Mouse (Mus musculus) lung, embryonic 15.5 days (tissue): Measurements from ENCODE around the gene Sez6l. TPM values are rescaled to one million over a fixed set of nuclear protein-coding genes. Genes with fewer than 3 reads are reported as not detected.

ENCODE experiments used
- ATAC-seq: fragments of 200-750 bp; cut with Nextera tagmentation; 2 replicates; pipeline ENCODE4 v1.8.0; 2017; ENCODE audit warnings: moderate number of reproducible peaks, borderline replicate concordance; ENCODE audit not compliant: low FRiP score, low TSS enrichment; ENCODE audit errors: extremely low read depth
- H3K27ac ChIP-seq: fragments of 300-500 bp; sonication (generic); 2 replicates; pipeline ENCODE4 v1.5.1; 2015; ENCODE audit warnings: moderate library complexity, mild to moderate bottlenecking, inconsistent platforms
- H3K27me3 ChIP-seq: fragments of 300-500 bp; sonication (generic); 2 replicates; pipeline ENCODE4 v1.6.1; 2015; ENCODE audit warnings: inconsistent platforms
- H3K36me3 ChIP-seq: fragments of 300-500 bp; sonication (generic); 2 replicates; pipeline ENCODE4 v1.6.1; 2015; ENCODE audit warnings: inconsistent platforms
- H3K4me1 ChIP-seq: fragments of 300-500 bp; sonication (generic); 2 replicates; pipeline ENCODE4 v1.6.1; 2015; ENCODE audit warnings: inconsistent platforms
- H3K4me2 ChIP-seq: fragments of 300-500 bp; sonication (generic); 2 replicates; pipeline ENCODE4 v1.6.1; 2015; ENCODE audit warnings: inconsistent platforms, mild to moderate bottlenecking, moderate library complexity
- H3K4me3 ChIP-seq: fragments of 300-500 bp; sonication (generic); 2 replicates; pipeline ENCODE4 v1.5.1; 2015; ENCODE audit warnings: mild to moderate bottlenecking, inconsistent platforms
- H3K9ac ChIP-seq: fragments of 300-500 bp; sonication (generic); 2 replicates; pipeline ENCODE4 v1.6.1; 2015; ENCODE audit warnings: inconsistent platforms
- H3K9me3 ChIP-seq: fragments of 300-500 bp; sonication (generic); 2 replicates; pipeline ENCODE4 v1.6.1; 2016; ENCODE audit warnings: inconsistent platforms
- whole genome bisulfite sequencing: fragments of 180-500 bp; shearing (Covaris S2); methylation state at CpG from one replicate; pipeline ENCODE4 v1.1.7; 2015; 5-methylcytosine and 5-hydroxymethylcytosine counted together
- polyA plus RNA-seq: library from polyadenylated mRNA; unstranded; fragments of >200 nt; fragmentation: Nextera tagmentation; extraction: Ambion mirVana; gene quantifications from 2 replicates; pipeline ENCODE4 v1.2.1, GENCODE M21; 2015

The Sez6l gene
- polyA plus RNA-seq, 1 experiment from 2014 or later: 0.37 TPM

DNA sequence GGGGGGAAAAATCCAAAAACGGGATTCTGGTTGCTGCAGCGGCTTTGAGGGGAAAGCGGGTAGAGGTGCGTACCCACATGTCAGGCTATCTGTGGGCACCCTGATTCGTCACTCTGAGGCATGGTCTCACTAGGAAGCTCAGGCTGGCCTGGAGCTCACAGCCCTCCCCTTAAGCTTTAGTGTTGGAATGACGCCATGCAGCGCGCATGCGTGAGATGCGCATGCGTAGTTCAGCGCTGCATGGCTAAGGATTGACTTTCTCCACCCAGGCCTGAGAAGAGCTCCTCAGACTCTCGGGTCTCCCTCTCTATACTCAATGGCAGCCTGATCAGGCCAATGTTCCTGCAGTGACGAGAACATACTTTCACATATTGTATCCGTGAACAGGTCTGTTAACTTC lies 24.2 kb downstream of the Sez6l start:
- Histone ChIP-seq H3K4me3 (no peak overlapping the region), H3K9ac (no peak overlapping the region), H3K9me3 (no peaks in the 10 kb centered on the region), H3K4me1 (peaks cover 25% of the 10 kb centered on the region), H3K27ac (no peak overlapping the region), H3K27me3 (no peaks in the 10 kb centered on the region), H3K4me2 (no peak overlapping the region), H3K36me3 (no peaks in the 10 kb centered on the region)
- WGBS: 82% methylated on average over 15 of the region's 15 CpGs
- ATAC-seq: no peak

DNA sequence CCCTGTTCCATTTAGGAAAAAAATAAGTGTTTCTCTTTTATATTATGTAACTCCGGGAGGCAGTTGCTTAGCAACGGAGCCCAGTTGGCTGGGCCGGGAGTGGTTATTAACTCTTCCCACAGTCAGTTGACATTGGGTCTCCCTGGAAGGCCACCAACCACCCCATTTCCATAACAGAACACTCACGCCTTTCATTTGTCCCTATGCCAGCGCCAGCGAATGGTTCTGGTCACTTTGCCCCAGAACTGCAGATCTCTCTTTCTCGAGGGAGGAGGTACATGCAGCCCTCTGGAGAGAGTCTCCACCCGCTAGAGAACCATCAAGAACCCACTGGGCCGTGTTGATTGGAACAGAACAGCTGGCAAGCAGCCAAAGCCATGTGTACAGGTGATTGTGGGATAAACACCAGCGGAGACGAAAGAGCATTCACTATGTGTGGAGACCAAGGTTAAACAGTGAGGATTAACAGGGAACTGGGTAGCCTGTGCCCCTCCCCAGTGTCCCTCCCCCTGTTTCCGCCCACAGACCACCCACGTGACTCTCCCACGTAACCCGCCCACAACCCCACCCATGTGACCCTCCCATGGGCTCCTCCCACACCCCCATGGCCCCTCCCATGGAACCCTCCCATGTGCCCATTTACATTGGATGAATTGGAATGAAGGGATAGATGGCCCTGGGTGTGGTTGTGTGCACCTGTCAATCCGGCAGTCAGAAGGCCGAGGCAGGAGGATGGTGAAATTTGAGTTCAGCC lies 24.8 kb downstream of the Sez6l start:
- no peak overlapping the region for H3K9ac ChIP-seq
- H3K4me1 ChIP-seq: peaks cover 25% of the 10 kb centered on the region
- ATAC-seq: no peak
- no peak overlapping the region for H3K27ac ChIP-seq
- no peak overlapping the region for H3K4me3 ChIP-seq
- 46% methylated on average over 17 of the region's 17 CpGs for WGBS
- no peaks in the 10 kb centered on the region for H3K36me3 ChIP-seq
- H3K9me3 ChIP-seq: no peaks in the 10 kb centered on the region
- H3K4me2 ChIP-seq: no peak overlapping the region
- H3K27me3 ChIP-seq: no peaks in the 10 kb centered on the region

DNA sequence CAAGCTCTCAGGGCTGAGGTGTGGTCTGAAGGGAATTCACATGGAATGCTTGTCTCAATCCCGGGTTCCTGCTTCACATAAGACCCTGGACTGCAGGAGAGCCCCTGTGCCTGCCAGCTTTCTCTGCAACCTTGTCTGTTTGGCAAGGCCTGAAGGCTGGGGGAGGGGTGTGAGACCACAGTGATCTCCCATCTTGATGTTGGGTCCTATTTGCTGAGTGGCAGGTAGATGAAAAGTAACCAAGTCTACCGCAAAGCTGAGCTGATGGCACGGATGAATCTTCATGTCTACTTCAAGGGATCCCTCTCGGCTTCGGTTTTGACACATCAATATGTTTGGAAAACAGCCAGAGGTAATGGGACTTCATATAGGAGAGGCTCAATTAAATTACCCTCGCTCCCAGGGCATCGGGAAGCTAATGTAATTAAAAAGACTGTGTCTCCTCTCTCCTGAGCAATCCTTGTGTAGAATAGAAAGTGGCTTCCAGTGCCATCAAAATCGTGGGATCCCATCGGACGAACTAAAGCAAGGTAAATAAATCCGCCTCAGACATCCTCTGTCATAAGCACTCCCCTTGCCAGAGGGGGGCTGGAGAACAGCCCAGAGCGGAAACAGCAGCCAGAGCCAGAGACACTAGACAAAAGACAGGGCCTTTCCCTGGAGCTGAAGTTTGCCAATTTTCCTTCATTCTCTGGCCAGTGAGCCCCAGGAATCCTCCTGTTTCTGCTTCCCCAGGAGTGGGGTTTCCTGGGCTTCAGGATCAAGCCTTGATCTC lies 28.0 kb downstream of the Sez6l start:
- Histone ChIP-seq H3K9ac (no peak overlapping the region), H3K36me3 (no peaks in the 10 kb centered on the region), H3K4me3 (no peak overlapping the region), H3K9me3 (no peaks in the 10 kb centered on the region), H3K4me2 (no peak overlapping the region), H3K27me3 (no peaks in the 10 kb centered on the region), H3K27ac (peak overlapping the region; percentile 27; the same call in 1 of the 2 replicates), H3K4me1 (peaks cover 25% of the 10 kb centered on the region)
- peak; percentile 41; the same call in 1 of the 2 replicates for ATAC-seq
- 31% methylated on average over 12 of the region's 12 CpGs for WGBS

DNA sequence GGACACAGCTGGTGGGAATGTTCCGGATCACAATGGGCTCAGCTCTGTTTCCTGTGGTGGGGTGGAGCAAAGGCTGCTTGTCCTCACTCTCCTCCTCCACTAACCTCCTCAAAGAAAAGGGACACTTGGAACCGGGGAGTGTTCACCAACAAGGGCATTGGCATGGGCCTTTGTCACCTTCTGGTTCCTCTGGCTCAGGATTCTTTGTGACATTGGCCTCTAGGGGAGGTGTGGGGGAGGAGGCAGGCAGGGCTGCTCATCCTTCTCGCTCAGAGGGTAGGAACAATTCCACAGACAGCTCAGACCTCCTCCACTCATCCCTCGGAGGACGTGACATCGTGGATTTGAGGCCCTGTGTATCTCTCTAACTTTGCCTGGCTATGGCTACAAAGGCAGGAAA lies 30.2 kb downstream of the Sez6l start:
- H3K4me2 ChIP-seq: no peak overlapping the region
- no peaks in the 10 kb centered on the region for H3K36me3 ChIP-seq
- no peaks in the 10 kb centered on the region for H3K9me3 ChIP-seq
- H3K27me3 ChIP-seq: peaks cover 6% of the 10 kb centered on the region; the same call in 1 of the 2 replicates
- H3K4me3 ChIP-seq: no peak overlapping the region
- no peak for ATAC-seq
- no peak overlapping the region for H3K9ac ChIP-seq
- 55% methylated on average over 6 of the region's 6 CpGs for WGBS
- H3K27ac ChIP-seq: no peak overlapping the region
- peaks cover 21% of the 10 kb centered on the region for H3K4me1 ChIP-seq

DNA sequence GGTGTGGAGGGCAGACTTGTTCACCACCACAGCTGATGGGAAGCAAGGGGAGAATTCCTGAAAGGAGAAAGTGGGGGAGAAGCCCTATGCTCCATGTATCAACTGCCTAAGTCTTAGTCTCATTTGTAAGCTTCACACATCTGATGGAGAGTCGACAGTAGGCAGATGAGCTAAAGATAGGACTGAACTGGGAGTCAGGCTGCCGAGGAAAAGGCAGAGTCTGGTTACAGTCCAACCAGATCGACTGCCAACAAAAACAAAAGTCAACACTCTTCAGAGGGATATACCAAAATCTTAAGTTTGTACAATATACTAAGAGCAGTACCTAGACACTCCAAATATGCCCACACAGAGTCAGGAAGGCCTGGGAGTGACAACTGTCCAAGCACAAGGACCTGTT lies 38.7 kb downstream of the Sez6l start:
- no peak overlapping the region for H3K4me2 ChIP-seq
- WGBS: 32% methylated on average over 3 of the region's 3 CpGs
- peaks cover 6% of the 10 kb centered on the region; the same call in 1 of the 2 replicates for H3K27me3 ChIP-seq

DNA sequence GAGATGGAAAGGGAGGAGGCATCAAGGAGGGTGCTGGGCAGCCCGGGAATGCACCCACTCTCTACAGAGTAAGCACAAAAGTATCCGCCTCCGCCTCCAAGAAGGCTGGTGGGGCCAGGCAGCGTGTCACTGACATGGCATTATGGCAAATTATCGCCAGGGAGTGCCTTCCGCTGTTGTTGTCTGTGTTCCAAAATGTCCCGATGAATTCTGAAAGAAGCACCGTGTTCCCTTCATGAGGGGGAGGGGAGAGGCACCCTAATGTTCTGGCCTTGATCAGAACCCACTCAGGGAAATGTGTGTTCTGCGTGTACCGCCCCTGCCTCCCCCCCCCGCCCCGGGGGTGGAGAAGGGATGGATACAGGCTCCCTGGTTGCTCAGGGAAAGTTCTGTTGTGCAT lies 41.1 kb downstream of the Sez6l start:
- Histone ChIP-seq H3K4me3 (no peak overlapping the region), H3K27me3 (no peaks in the 10 kb centered on the region; the same call in 1 of the 2 replicates), H3K4me1 (no peaks in the 10 kb centered on the region), H3K4me2 (no peak overlapping the region), H3K27ac (no peak overlapping the region), H3K9me3 (0 out of 2 replicates have a peak, but pooled peaks cover 3% of the 10 kb centered on the region), H3K36me3 (no peaks in the 10 kb centered on the region), H3K9ac (no peak overlapping the region)
- ATAC-seq: no peak
- 66% methylated on average over 12 of the region's 12 CpGs for WGBS

More for the DNA sequence above, 38.7 kb downstream of the Sez6l start:
- ATAC-seq: no peak
- no peak overlapping the region for H3K27ac ChIP-seq
- H3K9ac ChIP-seq: no peak overlapping the region
- no peaks in the 10 kb centered on the region for H3K9me3 ChIP-seq
- no peaks in the 10 kb centered on the region for H3K4me1 ChIP-seq
- H3K36me3 ChIP-seq: no peaks in the 10 kb centered on the region
- H3K4me3 ChIP-seq: no peak overlapping the region

DNA sequence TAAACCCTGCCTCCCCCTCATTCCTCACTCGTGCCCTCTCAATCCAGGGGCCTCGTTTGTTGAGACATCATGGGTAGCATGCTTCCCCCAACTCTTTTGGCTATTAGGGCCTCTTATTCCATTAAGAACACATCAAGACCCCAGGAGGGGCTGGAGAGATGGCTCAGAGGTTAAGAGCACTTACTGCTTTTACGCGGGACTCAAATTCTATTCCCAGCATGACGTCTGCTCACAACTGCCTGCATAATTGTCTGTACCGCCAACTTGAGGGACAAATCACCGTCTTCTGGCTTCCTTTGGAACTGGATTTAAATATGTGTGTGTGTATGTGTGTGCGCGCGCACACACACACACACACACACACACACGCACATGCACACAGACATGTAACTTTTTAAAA lies 42.8 kb downstream of the Sez6l start:
- H3K9ac ChIP-seq: no peak overlapping the region
- no peak overlapping the region for H3K27ac ChIP-seq
- H3K4me1 ChIP-seq: no peaks in the 10 kb centered on the region
- no peak overlapping the region for H3K4me2 ChIP-seq
- H3K27me3 ChIP-seq: no peaks in the 10 kb centered on the region; the same call in 1 of the 2 replicates
- no peaks in the 10 kb centered on the region for H3K36me3 ChIP-seq
- H3K4me3 ChIP-seq: no peak overlapping the region
- ATAC-seq: no peak
- 0 out of 2 replicates have a peak, but pooled peaks cover 3% of the 10 kb centered on the region for H3K9me3 ChIP-seq
- WGBS: 48% methylated on average over 11 of the region's 11 CpGs

DNA sequence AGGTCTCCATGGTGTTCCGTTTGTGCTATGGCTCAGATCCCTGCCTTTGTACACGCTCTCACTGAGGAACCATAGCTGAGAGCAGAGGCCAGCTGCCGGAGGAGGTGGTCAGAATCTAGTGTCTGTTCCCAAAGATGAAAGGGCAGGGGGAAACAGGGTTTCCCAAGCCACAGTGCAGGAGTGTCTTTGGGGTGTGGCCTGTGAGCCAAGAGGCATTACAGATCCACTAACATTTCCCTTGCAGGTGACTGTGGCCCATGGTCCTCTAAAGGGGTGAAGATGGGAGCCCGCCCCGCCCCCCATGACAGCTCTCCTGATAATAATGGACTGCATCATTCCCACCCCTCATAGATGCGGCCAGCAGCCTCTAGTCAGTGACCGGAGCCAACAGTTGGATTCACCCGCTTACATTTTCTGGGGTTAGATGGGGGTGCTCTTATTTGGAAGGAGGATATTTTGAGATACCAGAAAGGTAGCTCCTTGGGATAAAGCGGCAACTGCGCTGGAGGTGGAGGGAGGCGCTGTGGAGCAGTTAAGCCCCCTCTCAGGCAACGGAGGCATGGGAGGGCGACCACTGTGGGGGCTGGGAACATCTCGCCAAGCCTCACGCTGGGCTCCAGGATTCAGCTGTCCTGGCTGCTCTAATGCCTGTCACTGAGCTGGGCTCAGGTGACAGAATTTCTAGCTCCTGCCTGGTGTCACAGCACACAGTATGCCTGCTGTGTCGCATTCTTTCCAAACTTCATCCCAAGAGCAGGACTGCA lies 43.5 kb downstream of the Sez6l start:
- Histone ChIP-seq H3K4me3 (no peak overlapping the region), H3K9ac (no peak overlapping the region), H3K9me3 (0 out of 2 replicates have a peak, but pooled peaks cover 3% of the 10 kb centered on the region), H3K36me3 (no peaks in the 10 kb centered on the region), H3K27ac (no peak overlapping the region), H3K27me3 (no peaks in the 10 kb centered on the region; the same call in 1 of the 2 replicates), H3K4me2 (no peak overlapping the region), H3K4me1 (no peaks in the 10 kb centered on the region)
- no peak for ATAC-seq
- WGBS: 44% methylated on average over 16 of the region's 16 CpGs

DNA sequence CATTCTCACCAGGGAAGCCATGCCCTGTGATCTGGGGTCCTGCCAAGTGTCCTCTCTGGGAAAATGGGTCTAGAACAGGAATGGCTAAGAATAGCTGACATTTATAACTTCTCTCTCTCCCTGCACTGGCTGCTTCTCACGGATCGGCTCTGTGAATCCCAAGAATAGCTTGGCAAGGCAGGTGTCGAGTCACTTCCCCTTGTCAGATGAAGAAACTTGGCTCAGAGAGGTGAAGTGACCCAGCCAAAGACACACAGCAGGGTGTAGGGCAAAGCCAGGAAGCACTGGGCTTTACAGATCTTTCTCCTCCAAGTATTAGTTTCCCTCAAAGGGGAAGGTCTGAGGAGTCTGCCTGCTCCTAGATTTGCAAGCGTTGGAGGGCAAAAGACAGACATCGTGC lies 44.1 kb downstream of the Sez6l start:
- H3K27me3 ChIP-seq: no peaks in the 10 kb centered on the region; the same call in 1 of the 2 replicates

DNA sequence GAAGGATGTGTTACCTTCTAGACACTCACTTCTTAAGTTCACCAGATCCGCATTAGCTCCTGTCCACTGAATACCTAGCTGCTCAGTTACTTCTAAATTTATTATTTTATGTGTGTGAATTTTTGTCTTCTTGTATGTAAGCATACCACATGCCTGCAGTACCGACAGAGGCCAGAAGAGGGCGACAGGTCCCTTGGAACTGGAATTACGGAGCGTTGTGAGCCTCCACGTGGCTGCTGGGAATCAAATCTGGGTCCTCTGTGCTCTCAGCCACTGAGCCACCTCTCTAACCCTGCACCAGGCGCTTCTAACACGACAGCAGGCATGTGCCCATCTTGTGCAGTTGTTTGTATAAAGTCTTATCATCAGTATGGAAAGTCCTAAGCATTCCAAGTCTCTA lies 44.8 kb downstream of the Sez6l start:
- H3K27me3 ChIP-seq: no peaks in the 10 kb centered on the region; the same call in 1 of the 2 replicates
- no peak overlapping the region for H3K9ac ChIP-seq
- H3K4me3 ChIP-seq: no peak overlapping the region
- H3K27ac ChIP-seq: no peak overlapping the region
- 66% methylated on average over 8 of the region's 8 CpGs for WGBS
- 0 out of 2 replicates have a peak, but pooled peaks cover 3% of the 10 kb centered on the region for H3K9me3 ChIP-seq
- ATAC-seq: no peak
- no peak overlapping the region for H3K4me2 ChIP-seq
- no peaks in the 10 kb centered on the region for H3K4me1 ChIP-seq
- no peaks in the 10 kb centered on the region for H3K36me3 ChIP-seq

More for the DNA sequence above, 44.1 kb downstream of the Sez6l start:
- no peak overlapping the region for H3K27ac ChIP-seq
- WGBS: 74% methylated on average over 5 of the region's 5 CpGs
- no peak overlapping the region for H3K4me2 ChIP-seq
- H3K9me3 ChIP-seq: 0 out of 2 replicates have a peak, but pooled peaks cover 3% of the 10 kb centered on the region
- H3K9ac ChIP-seq: no peak overlapping the region
- no peaks in the 10 kb centered on the region for H3K36me3 ChIP-seq
- H3K4me3 ChIP-seq: no peak overlapping the region
- ATAC-seq: no peak
- H3K4me1 ChIP-seq: no peaks in the 10 kb centered on the region

DNA sequence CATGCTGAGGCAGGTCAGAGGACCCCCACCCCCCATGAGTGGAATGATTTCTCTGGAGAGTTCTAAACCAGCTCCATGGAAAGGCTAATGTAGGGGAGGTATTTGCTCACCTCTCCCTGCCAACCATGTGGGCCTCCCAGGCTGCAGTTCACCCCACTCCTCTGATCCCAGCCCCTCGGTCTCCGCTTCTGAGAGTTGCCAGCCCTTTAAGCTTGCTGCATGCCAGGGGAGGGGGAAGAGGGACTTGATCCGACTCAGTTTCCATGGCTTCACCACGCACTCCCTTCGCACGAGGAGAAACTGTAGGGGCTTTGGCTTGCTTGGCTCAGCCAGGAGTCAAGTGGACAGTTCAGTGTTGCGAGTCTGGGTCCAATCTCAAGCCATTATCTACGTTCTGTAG lies 45.9 kb downstream of the Sez6l start:
- Histone ChIP-seq H3K4me1 (0 out of 2 replicates have a peak, but pooled peaks cover 8% of the 10 kb centered on the region), H3K27me3 (no peaks in the 10 kb centered on the region; the same call in 1 of the 2 replicates), H3K27ac (no peak overlapping the region), H3K4me2 (no peak overlapping the region), H3K36me3 (no peaks in the 10 kb centered on the region), H3K4me3 (no peak overlapping the region), H3K9ac (no peak overlapping the region), H3K9me3 (0 out of 2 replicates have a peak, but pooled peaks cover 3% of the 10 kb centered on the region)
- 47% methylated on average over 8 of the region's 8 CpGs for WGBS
- no peak for ATAC-seq
